ENCODE assay signal across 18 mouse cellular contexts in genomic region chr1:149975626-149976025, GRCm38 (mm10).
"Had no signal": no experiment of that assay in that cellular context is flagged by ENCODE, and none has a peak within 500 bp of the region (broad histone marks: within the 10 kb centered on the region; RNA-seq: fewer than 3 reads in every experiment).

No protein-coding gene starts in this region.

- H3K36me3 ChIP-seq: midbrain, embryonic 10.5 days; midbrain, embryonic 12.5 days; neural tube, embryonic 13.5 days; neural tube, embryonic 15.5 days had no signal

- H3K27me3 ChIP-seq: midbrain, embryonic 12.5 days; neural tube, embryonic 13.5 days; neural tube, embryonic 15.5 days had no signal

- DNase-seq: lung, embryonic 14.5 days; lung, postnatal 10 days; lung, postnatal 4 days; midbrain, embryonic 14.5 days; retina, postnatal 1 day; right cerebral cortex, adult 18-20 months; right cerebral cortex, postnatal 25 days; right cerebral cortex, postnatal 4 days; spleen, adult 18-20 months; thymus, adult 18-20 months; thymus, postnatal 14 days; thymus, postnatal 36 days had no signal

- H3K4me2 ChIP-seq: lung, embryonic 14.5 days; midbrain, embryonic 12.5 days; neural tube, embryonic 13.5 days; neural tube, embryonic 15.5 days had no signal

- ATAC-seq: midbrain, embryonic 16.5 days had no signal

- H3K4me3 ChIP-seq: midbrain, embryonic 10.5 days; midbrain, embryonic 12.5 days; myocyte; neural tube, embryonic 13.5 days; neural tube, embryonic 15.5 days had no signal

- H3K27ac ChIP-seq: midbrain, embryonic 10.5 days; midbrain, embryonic 12.5 days; neural tube, embryonic 13.5 days; neural tube, embryonic 15.5 days had no signal

- H3K9me3 ChIP-seq: midbrain, embryonic 10.5 days; midbrain, embryonic 12.5 days; neural tube, embryonic 13.5 days; neural tube, embryonic 15.5 days had no signal

- H3K9ac ChIP-seq: lung, embryonic 14.5 days; midbrain, embryonic 12.5 days; neural tube, embryonic 13.5 days; neural tube, embryonic 15.5 days had no signal

- H3K4me1 ChIP-seq: midbrain, embryonic 10.5 days; midbrain, embryonic 12.5 days; neural tube, embryonic 13.5 days; neural tube, embryonic 15.5 days had no signal
